Mouse (Mus musculus) erythroblast, embryonic 14.5 days (primary cell): ENCODE results near the gene Il18rap.

Source experiments
- GATA1 ChIP-seq: IDR thresholded peaks from 2 replicates; pipeline ENCODE4 v1.6.1; 2012; ENCODE audit warnings: low read length, inconsistent platforms, mixed read lengths
- TAL1 ChIP-seq: IDR thresholded peaks from 3 replicates; pipeline ENCODE4 v1.6.1; 2012; ENCODE audit warnings: low read length, inconsistent platforms, mixed read lengths

DNA sequence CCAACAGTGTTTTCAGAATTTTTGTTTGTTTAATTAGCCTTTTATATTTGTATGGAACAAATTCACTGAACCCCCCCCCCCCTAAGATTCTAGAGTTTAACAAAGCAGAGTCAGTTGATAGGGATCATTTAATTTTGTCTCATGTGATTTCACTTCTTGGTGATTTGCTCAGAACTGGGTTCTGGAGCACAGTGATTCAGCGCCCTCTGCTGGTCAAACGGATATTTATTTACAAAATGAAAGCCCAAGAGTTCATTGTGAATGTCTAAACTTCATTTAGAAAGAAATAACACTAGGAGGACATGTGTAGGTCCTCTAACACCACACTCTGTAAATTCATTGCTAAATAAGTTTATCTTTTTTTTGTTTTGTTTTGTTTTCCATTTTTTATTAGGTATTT lies 29.5 kb downstream of the Il18rap start:
- no peak for TF ChIP-seq GATA1
- no peak for TF ChIP-seq TAL1
